Mouse (Mus musculus) lung, postnatal 0 days (tissue): ENCODE measurements around the gene Hoxa9. TPM values are rescaled to one million over a fixed set of nuclear protein-coding genes. Genes with fewer than 3 reads are reported as not detected.
A peak's percentile ranks its signal among the peaks of the same experiment; 100 is the strongest.

ENCODE experiments used
- ATAC-seq: fragments of 200-750 bp; cut with Nextera tagmentation; 2 replicates; pipeline ENCODE4 v1.8.0; 2017; ENCODE audit warnings: moderate library complexity
- DNase-seq: peaks from one replicate; pipeline ENCODE4 v3.0.0-alpha.2; 2016; ENCODE audit warnings: low spot score
- H3K27ac ChIP-seq: fragments of 300-500 bp; sonication (generic); 2 replicates; pipeline ENCODE4 v1.5.1; 2014; ENCODE audit warnings: antibody characterized with exemption, mild to moderate bottlenecking, low read length, mixed read lengths
- H3K27me3 ChIP-seq: fragments of 300-500 bp; sonication (generic); replicated peaks from 2 replicates; pipeline ENCODE4 v1.6.1; 2014; ENCODE audit warnings: low read length, mixed read lengths; ENCODE audit not compliant: insufficient read depth
- H3K36me3 ChIP-seq: fragments of 300-500 bp; sonication (generic); 2 replicates; pipeline ENCODE4 v1.6.1; 2014; ENCODE audit warnings: low read length, mixed read lengths; ENCODE audit not compliant: insufficient read depth
- H3K4me1 ChIP-seq: fragments of 300-500 bp; sonication (generic); 2 replicates; pipeline ENCODE4 v1.6.1; 2014; ENCODE audit warnings: antibody characterized with exemption, low read depth, low read length, mixed read lengths; ENCODE audit not compliant: insufficient read depth
- H3K4me2 ChIP-seq: fragments of 300-500 bp; sonication (generic); replicated peaks from 2 replicates; pipeline ENCODE4 v1.6.1; 2014; ENCODE audit warnings: low read depth, mild to moderate bottlenecking, low read length, moderate library complexity, mixed read lengths
- H3K4me3 ChIP-seq: fragments of 300-500 bp; sonication (generic); 2 replicates; pipeline ENCODE4 v1.5.1; 2014; ENCODE audit warnings: low read depth, low read length
- H3K9ac ChIP-seq: fragments of 300-500 bp; sonication (generic); replicated peaks from 2 replicates; pipeline ENCODE4 v1.6.1; 2014; ENCODE audit warnings: low read depth, mild to moderate bottlenecking
- H3K9me3 ChIP-seq: fragments of 300-500 bp; sonication (generic); 2 replicates; pipeline ENCODE4 v1.6.1; 2016; ENCODE audit warnings: low read length, mixed read lengths
- CTCF ChIP-seq: IDR thresholded peaks from 2 replicates; pipeline ENCODE4 v1.5.1; 2016; ENCODE audit warnings: antibody characterized with exemption, mild to moderate bottlenecking
- EP300 ChIP-seq: IDR thresholded peaks from 2 replicates; pipeline ENCODE4 v1.6.1; 2016; ENCODE audit warnings: antibody characterized with exemption, mild to moderate bottlenecking, control low read depth
- WGBS: fragments of 180-500 bp; shearing (Covaris S2); extraction: QIAGEN DNeasy Blood & Tissue Kit; methylation state at CpG from one replicate; pipeline ENCODE4 v1.1.7; 2014; 5-methylcytosine and 5-hydroxymethylcytosine counted together
- polyA plus RNA-seq: library from polyadenylated mRNA; unstranded; fragments of >200 nt; fragmentation: Nextera tagmentation; extraction: Ambion mirVana; gene quantifications from 2 replicates; pipeline ENCODE4 v1.2.1, GENCODE M21; 2015

The Hoxa9 gene
- polyA plus RNA-seq, 1 experiment from 2014 or later = 0.06 TPM

GRCm38 (mm10) chr6:52245040-52245756, 14.3 kb upstream of the Hoxa9 start:
- TF ChIP-seq CTCF (no peak), EP300 (no peak)
- H3K9ac ChIP-seq = no peak overlapping the region
- H3K9me3 ChIP-seq = no peaks in the 10 kb centered on the region
- no peak for ATAC-seq
- H3K4me3 ChIP-seq = no peak overlapping the region; the same call in 1 of the 2 replicates
- WGBS = under 1% methylated on average over 69 of the region's 71 CpGs
- 0 out of 2 replicates have a peak overlapping the region, but pooled peaks have one; percentile 5 for H3K4me2 ChIP-seq
- no peaks in the 10 kb centered on the region for H3K36me3 ChIP-seq
- DNase-seq = no peak
- no peaks in the 10 kb centered on the region; the same call in 1 of the 2 replicates for H3K4me1 ChIP-seq
- H3K27me3 ChIP-seq = peaks cover 95% of the 10 kb centered on the region
- no peak overlapping the region for H3K27ac ChIP-seq

GRCm38 (mm10) chr6:52244471-52245039, 13.7 kb upstream of the Hoxa9 start:
- Histone ChIP-seq H3K4me1 (no peaks in the 10 kb centered on the region; the same call in 1 of the 2 replicates), H3K4me3 (no peak overlapping the region; the same call in 1 of the 2 replicates), H3K27me3 (peaks cover 95% of the 10 kb centered on the region), H3K27ac (no peak overlapping the region), H3K9me3 (no peaks in the 10 kb centered on the region), H3K4me2 (0 out of 2 replicates have a peak overlapping the region, but pooled peaks have one; percentile 5), H3K9ac (no peak overlapping the region), H3K36me3 (no peaks in the 10 kb centered on the region)
- WGBS = 3% methylated on average over 23 of the region's 23 CpGs
- ATAC-seq (no peak), DNase-seq (no peak)
- TF ChIP-seq EP300 (no peak), CTCF (no peak)

GRCm38 (mm10) chr6:52243681-52244121, 12.8 kb upstream of the Hoxa9 start:
- no peaks in the 10 kb centered on the region for H3K9me3 ChIP-seq
- no peak overlapping the region for H3K4me2 ChIP-seq
- no peaks in the 10 kb centered on the region; the same call in 1 of the 2 replicates for H3K4me1 ChIP-seq
- ATAC-seq (no peak), DNase-seq (no peak)
- peaks cover 93% of the 10 kb centered on the region for H3K27me3 ChIP-seq
- no peak for TF ChIP-seq EP300
- TF ChIP-seq CTCF = no peak
- no peak overlapping the region for H3K27ac ChIP-seq
- H3K4me3 ChIP-seq = no peak overlapping the region
- no peak overlapping the region for H3K9ac ChIP-seq
- 3% methylated on average over 12 of the region's 12 CpGs for WGBS
- no peaks in the 10 kb centered on the region for H3K36me3 ChIP-seq

GRCm38 (mm10) chr6:52242801-52243332, 12.0 kb upstream of the Hoxa9 start:
- ATAC-seq (no peak), DNase-seq (no peak)
- 4% methylated on average over 4 of the region's 4 CpGs for WGBS
- H3K4me2 ChIP-seq = no peak overlapping the region
- peaks cover 93% of the 10 kb centered on the region for H3K27me3 ChIP-seq
- H3K36me3 ChIP-seq = no peaks in the 10 kb centered on the region
- H3K9me3 ChIP-seq = no peaks in the 10 kb centered on the region
- no peak overlapping the region for H3K27ac ChIP-seq
- H3K4me1 ChIP-seq = no peaks in the 10 kb centered on the region; the same call in 1 of the 2 replicates
- TF ChIP-seq CTCF (no peak), EP300 (no peak)
- H3K4me3 ChIP-seq = no peak overlapping the region
- no peak overlapping the region for H3K9ac ChIP-seq

DNA sequence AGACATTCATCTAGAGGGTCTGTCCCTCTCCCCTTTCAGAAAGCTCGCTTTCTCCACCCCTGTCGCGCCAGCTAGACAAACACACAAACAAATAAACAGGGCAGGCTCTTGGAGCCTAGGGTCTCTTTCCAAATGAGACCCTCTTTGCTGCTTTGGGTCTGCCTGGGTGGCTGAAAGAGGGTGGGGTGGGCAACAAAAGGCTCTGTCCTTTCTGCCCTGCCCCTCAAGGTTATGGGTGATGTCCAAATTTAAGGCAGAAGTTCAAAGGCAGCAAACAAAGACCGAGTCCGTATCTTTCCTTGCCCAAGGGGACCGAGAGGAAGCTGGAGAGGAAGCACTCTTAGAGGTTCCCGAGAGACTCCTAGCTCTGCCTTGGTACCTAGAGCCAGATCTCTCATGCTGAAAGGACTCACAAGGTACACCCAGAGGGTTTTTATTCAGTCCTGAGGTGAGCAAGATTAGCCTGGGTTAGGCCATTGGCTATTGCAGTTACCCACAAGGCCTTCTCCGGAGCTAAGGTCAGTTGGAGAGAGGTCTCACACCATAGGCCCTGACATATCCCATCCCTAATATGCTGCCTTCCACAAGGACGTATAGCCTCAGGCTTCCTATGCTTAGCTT, 10.2 kb upstream of the Hoxa9 start:
- H3K4me3 ChIP-seq = no peak overlapping the region
- TF ChIP-seq EP300 (no peak), CTCF (no peak)
- H3K27me3 ChIP-seq = peaks cover 98% of the 10 kb centered on the region
- no peak overlapping the region for H3K27ac ChIP-seq
- H3K9ac ChIP-seq = no peak overlapping the region
- H3K4me2 ChIP-seq = no peak overlapping the region
- DNase-seq (no peak), ATAC-seq (no peak)
- H3K36me3 ChIP-seq = no peaks in the 10 kb centered on the region
- H3K4me1 ChIP-seq = no peaks in the 10 kb centered on the region; the same call in 1 of the 2 replicates
- WGBS = 9% methylated on average over 9 of the region's 9 CpGs
- no peaks in the 10 kb centered on the region for H3K9me3 ChIP-seq
